Mouse (Mus musculus) layer of hippocampus, postnatal 14 days (tissue): ENCODE results near the gene Capsl. TPM values are rescaled to one million over a fixed set of nuclear protein-coding genes. Genes with fewer than 3 reads are reported as not detected.

ENCODE experiments used
- DNase-seq, 2 experiments: peaks; one replicate each; pipeline ENCODE4 v3.0.0; 2021 to 2022; ENCODE audit warnings: low spot score in 2 of 2, mixed read lengths in 1 of 2
- long read RNA-seq, 2 experiments: library from polyadenylated mRNA; stranded (forward); transcript quantifications; one replicate each; pipeline ENCODE4 v2.0.0; 2021
- total RNA-seq, 2 experiments: library from RNA; stranded (reverse); gene quantifications; 2 replicates each; pipeline ENCODE4 v1.2.3; 2021

Gene Capsl
- 1 to 10 TPM; 5.3 to 6.5 TPM for total RNA-seq
- long read RNA-seq, experiment 1, partial matches to known transcripts = 0 of 3 reads
- long read RNA-seq, experiment 1, other reads (novel, unspliced or antisense) = 0 of 3 reads
- long read RNA-seq, experiment 2, partial matches to known transcripts = 1 of 4 reads
- long read RNA-seq, experiment 2, other reads (novel, unspliced or antisense) = 0 of 4 reads

DNA sequence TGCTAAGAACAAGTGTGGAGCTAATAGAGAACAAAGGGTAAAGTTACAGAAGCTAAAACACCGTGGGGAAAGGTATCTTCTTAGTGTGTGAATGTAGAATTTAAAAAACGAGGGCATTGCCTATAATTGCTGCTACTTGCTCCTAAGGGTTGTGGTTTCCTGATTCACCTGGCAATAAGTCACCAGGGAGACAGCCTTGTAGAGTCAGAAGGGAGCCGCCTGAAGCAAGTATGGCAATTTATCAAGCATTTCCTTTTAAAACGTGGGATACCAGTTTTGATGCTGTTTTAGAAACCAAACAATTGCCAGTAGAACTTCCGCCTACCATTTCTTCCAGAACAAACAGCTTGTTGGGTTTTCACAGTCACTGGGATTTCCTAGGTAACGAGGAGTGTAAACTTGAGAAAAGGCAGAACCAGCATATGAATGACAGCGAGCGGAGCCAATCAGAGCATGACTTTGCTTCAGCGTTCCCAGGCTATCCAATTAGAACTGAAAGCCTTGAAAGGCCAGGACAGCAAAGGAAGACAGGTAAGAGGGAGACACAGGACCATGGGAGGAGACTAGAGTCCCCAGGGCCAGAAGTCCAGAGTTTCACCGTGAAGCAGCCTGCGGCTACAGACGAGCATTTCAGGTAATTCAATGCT is at the start of gene Capsl:
TSS of gene Capsl (plus strand) at position 495 of the 647 bp plus-strand sequence.
- DNase-seq = peak; percentile 86 to 90

GRCm38 (mm10) chr15:9409475-9409874 is 26.4 kb upstream of the Capsl start:
- no peak for DNase-seq

DNA sequence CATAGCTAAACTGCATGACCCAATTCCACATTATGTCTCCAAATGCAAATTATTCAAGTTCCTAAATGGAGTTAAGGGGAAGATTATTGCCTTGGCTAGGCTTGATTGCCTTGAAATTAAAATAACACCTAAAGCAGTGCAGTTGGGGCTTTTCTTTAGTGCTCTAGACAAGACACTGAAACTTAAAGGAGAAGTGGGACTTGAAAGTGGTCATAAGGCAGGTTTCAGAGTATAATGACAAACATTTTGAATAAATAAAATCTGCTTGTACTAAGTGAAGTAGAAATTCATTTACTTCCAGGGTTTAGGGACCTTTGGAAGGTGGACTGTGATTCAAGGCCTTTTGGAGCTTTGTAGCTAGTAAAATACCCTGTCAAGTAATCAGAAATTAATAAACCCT is 14.7 kb upstream of the Capsl start:
- DNase-seq = no peak

GRCm38 (mm10) chr15:9427849-9428248 is 8.0 kb upstream of the Capsl start:
- DNase-seq = no peak

- DNase-seq = no peak
Measured at GRCm38 (mm10) chr15:9429843-9430242, 6.0 kb upstream of the Capsl start.

DNA sequence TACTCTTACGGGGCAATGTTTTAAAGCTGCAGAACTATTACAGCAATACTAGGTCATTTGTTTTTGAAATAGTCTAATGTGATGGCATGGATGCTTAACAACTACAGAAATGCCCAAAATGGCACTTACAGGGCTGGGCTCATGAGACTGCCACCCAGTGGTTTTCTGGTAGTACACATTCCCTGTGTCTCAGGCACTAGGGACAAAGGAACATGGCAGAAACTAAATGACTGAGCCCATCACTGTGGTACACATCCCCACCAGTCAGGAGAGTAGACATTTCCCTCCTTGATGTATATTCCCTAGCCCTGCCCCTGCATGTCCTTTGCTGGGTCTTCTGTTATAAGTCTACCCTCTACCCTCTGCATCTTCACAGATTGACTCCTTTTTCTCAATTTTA is 16.2 kb downstream of the Capsl start:
- DNase-seq = no peak

DNA sequence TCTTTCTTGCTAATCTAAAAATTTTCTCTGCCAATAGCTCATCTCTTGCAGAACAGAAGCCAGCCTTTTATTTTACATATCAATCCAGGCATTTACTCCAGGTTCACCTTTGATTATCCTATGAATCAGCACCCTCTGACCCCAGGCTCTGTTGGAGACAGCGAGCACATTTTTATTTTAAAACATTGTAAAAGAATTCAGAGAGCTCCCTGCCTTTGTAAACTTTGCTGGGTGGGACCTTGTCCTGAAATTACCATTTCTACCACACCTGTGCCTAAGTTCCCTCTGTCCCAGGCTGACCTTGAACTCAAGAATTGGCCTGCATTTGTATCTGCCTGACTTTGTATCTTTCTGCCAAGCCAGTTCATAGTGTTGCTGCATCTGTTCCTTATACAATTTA is 17.0 kb downstream of the Capsl start:
- DNase-seq = no peak

DNA sequence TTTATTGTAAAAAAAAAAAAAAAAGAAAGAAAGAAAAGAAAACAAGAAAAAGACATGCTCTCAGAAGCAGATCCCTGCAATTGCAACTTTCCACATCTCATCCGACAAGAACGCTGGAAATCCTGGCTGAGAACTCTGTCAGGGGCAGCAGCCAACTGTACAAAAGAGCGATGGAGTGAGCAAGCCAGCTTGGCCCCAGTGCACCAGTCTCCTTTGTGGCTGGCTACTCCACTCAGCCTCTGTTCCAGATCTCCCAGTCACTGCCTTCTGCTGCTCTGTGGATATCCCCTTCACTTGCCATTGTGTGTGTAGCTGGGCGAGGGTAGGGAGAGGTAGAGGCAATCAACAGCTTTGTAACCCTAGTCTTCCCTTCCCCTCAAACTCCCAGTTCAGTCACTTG is 18.4 kb downstream of the Capsl start:
- peak in 1 of 2 experiments; percentile 29 for DNase-seq

- DNase-seq = peak; percentile 22 to 41
Measured at GRCm38 (mm10) chr15:9455241-9455640, 19.4 kb downstream of the Capsl start.

DNA sequence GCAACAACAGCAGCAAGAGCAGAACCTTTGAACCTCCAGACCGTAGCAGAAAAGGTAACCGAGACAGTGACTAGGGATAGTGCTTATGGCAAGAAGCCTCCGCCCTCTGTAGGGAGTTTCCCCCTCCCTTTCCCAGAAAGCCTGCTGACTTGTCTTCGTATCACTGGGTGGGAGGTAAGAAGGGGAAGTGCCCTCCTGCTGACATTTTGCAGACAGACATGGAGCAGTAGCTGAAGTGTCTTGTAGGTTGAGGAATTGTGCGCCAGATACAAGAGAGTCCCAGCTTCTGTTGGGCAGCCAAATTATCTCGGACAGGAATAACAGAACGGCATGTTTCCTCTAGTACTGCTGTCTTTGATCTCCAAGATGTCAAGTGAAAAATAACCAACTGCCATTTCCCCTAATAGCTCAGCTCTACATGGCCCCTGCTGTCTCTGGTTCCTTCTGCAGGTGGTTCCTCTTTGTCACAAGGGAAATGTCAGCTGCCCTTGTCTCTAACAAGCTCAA is 27.7 kb downstream of the Capsl start:
- peak in 1 of 2 experiments; percentile 6 for DNase-seq

GRCm38 (mm10) chr15:9464039-9464438 is 28.2 kb downstream of the Capsl start:
- DNase-seq = no peak

GRCm38 (mm10) chr15:9471053-9471685 is 35.3 kb downstream of the Capsl start:
- no peak for DNase-seq

DNA sequence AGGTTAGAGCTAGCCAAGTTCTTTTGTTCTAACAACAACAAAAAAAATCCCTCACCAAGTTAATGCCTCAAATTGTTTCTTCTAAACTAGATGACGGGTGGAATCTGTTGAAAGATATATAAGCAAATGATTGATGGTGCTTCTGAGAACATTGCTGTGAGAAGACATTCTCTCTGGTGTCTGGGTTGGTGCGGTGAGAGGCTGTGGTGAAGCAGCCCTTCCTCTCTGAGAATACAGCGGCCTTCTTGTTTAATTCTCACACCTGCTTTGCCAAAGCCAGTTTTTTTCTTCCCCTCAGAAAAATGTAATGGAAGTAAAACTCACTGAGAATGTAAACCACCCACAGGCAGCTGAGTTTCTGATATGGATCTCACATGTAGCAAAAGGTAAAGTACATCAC is 36.3 kb downstream of the Capsl start:
- DNase-seq = no peak

DNA sequence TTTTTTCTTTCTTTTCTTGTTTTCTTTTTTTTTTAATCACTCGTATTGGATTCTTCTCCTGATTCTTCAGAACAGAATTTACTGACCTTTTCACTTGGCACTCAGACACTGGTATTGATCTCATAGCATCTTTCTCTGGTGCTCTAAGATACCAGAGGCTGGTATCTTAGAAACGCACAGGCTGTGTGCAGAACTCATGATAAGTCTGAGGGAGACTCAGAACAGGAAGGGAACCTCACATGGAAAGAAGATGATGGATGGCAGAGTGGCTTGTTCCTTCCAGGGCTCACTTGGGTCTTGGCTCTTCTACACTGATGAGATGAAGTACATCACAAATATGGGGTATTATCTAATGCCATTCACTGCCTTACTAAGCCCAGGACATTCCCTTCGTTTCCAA is 36.8 kb downstream of the Capsl start:
- no peak for DNase-seq

DNA sequence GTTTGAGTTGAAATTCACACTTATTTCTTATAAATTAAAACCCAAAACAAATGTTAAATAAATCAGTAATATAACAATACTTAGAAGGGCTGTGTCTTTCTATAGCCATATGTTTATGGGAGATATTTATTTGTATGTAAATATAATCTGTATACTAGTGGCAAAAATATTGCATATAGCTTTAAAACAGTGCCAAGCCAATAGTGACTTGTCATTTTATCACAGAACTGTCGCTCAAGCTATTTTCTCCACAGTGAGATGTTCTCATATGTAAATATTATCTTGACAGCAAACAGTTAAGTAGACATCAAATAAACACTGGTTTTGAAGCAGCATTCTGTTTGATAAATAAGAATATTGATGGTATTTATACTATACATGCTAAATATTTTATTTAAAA is 37.4 kb downstream of the Capsl start:
- DNase-seq = no peak

GRCm38 (mm10) chr15:9489417-9490118 is 53.7 kb downstream of the Capsl start:
- no peak for DNase-seq

DNA sequence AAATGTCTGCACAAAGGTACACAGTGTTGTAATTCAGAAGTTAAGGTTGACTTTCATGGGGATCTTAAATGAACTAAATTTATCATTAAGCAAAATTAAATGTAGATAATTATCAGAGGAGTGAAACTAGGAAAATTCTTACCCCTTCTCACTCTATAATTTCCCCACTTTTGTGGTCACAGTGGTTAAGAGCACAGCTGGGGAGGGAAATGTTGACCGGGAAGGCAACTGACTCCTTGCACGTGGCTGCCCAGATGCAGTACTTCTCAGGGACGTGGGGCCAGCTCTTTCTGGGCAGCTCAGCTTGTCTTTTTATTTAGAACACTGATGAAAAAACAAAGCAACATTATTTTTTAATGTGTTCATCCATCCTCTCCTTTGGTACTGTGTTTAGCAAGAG is 56.2 kb downstream of the Capsl start:
- no peak for DNase-seq

Other genes starting within 250 kb of the Capsl start
- gene Ugt3a1, start 159.1 kb upstream of the Capsl start, total RNA-seq = not detected
- not detected for gene Ugt3a2, start 100.5 kb upstream of the Capsl start, total RNA-seq
- gene Il7r, start 94.1 kb downstream of the Capsl start, total RNA-seq = under 1 TPM; 0.39 to 0.52 TPM